Mouse (Mus musculus) ovary, postnatal 10 days (tissue): ENCODE results near the gene Tesk2.
"Not testable (repeated sequence)": the region's sequence is repeated elsewhere in the genome, so short reads cannot be mapped to it uniquely, and the experiment has no call there.

Source experiments
- DNase-seq: peaks from one replicate; pipeline ENCODE4 v3.0.0; 2022; ENCODE audit warnings: low spot score

The Tesk2 gene

DNA sequence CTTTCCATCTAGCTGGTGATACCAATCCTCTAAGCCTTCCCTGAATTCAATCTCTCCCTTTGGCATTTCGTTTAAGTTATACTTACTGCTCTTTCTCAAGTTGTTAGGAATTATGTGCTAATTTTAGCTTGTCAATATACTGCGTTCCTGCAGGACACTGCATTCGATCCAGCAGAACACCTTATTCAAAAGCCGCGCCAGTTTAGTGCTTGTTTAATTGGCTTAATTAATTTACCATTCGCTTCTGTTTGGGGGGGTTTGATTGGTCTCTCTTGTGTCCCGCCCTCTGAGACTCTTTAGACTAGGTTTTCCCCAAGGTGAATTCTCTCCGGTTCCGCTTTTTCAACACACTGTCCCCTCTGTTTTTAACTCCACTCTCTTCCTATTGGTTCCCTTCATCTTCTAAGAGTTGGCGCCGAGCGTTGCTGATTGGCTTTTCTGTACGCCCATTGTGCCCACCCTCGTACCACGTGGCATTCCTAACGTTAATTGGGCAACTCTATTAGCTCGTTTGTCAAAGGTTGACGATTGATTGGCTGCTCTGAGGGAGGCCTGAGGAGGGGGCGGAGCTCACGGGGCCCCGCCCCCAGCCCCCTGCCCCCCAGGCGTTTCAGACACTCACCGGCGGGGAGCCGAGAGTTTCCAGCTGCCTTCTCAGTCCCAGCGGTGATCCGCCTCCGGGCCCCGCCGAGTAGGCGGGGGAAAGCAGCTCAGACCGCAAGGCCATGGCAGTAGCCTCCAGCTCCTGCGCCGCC is at the start of gene Tesk2:
Tesk2 (plus strand) TSS at position 606 of the 755 bp plus-strand sequence.
- peak; percentile 70 for DNase-seq

DNA sequence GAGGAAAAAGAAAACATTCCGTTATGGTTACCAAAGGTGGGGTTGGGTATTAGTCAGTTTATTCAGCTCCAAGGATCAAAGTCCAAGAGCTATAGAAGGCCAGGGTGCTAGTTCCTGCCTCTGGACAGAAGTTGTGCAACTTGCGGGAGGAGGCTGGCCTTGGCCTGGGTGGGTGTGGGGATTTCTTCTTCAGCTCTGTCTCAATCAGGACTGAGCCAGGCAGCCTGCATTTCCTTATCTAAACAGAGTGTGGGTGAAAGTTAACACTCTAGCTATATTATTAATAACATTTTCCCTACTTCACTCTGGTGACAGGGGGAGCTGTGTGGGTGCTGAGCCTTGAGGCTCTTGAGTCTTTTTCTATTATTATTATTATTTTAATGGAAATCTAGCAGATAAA is 48.0 kb upstream of the Tesk2 start:
- no peak for DNase-seq

DNA sequence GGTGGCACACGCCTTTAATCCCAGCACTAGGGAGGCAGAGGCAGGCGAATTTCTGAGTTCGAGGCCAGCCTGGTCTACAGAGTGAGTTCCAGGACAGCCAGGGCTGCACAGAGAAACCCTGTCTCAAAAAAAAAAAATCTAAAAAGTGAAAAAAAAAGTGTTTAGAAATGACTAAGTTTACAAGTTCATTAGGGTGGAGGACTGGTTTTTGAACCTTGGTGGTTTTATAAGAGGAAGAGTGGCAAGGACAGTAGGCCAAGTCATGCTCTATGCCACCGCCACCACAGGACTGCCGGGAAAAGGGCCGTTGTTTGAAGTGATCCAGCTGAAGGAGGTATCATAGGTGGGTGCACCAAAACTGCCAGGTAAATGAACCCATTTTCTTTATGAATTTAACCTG is 46.0 kb upstream of the Tesk2 start:
- DNase-seq = not testable (repeated sequence)

DNA sequence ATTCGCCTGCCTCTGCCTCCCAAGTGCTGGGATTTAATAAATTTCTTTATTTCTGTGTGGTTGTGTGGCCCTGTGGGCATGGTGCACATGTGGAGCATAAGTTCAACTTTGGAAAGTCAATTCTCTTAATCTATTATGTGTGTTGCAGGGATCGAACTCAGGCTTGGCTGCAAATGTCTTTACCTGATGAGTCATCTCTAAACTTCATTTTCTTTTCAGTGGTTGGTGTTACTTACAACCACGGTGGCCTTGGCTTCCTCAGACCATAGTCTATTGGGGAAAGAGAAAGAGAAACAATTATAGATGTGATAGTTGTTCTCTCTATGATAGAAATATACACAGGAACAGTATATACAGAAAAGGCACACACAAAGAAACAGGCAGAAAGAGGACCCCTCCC is 44.7 kb upstream of the Tesk2 start:
- no peak for DNase-seq

DNA sequence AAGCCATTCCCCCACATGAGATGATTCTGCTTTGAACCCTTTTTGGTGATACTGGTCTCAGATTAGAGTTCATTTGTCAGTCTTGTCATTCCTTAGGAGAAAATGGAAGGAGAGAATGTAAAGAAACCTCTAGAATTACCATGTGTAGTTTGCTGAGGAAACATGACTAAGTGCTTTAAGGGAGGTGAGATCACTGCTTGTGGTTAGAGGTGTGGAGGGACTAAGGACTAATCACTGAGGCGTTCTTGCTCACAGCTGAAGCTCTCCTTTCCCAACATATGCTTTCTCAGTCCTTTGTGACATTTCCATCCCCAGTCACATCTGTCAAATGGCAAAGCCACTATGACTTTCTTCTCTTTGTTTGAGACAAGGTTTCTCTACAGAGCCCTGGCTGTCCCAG is 42.9 kb upstream of the Tesk2 start:
- DNase-seq = no peak

GRCm38 (mm10) chr4:116679141-116679540 is 41.6 kb upstream of the Tesk2 start:
- DNase-seq = no peak

DNA sequence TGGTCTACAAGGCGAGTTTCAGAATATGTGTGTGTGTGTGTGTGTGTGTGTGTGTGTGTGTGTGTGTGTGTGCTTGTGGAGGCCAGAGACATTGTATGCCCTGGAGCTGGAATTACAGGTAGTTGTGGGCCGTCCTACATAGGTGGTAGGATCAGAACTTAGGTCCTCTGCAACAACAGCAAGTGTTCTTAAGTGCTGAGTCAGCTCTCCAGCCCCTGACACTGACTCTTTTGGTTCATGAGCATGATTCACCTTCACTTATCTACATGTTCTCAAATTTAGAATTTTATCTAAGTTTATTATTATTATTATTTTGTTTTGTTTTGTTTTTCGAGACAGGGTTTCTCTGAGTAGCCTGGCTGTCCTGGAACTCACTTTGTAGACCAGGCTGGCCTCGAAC is 40.2 kb upstream of the Tesk2 start:
- not testable (repeated sequence) for DNase-seq

GRCm38 (mm10) chr4:116683957-116684356 is 36.8 kb upstream of the Tesk2 start:
- no peak for DNase-seq

DNA sequence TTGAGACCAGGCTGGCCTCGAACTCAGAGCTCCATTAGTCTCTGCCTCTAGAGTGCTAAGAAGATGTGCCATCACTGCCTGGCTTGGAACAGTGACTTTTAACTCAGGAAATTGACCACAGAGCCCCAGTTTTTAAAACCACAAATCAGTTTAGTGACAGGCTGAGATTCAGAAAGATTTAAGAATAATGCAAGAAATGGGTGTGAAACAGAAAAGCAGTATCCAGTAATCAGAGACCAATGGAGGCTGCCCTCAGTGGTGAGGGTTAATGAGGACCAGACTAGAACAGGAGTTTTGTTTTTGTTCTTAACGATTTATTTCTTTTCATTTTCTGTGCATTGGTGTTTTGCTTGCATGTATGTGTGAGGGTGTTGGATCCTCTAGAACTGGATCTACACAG is 36.1 kb upstream of the Tesk2 start:
- no peak for DNase-seq

GRCm38 (mm10) chr4:116685402-116686061 is 35.2 kb upstream of the Tesk2 start, which contains the start of gene Prdx1:
Gene Prdx1 (plus strand): TSS chr4:116685544.
- peak; percentile 99 for DNase-seq

DNA sequence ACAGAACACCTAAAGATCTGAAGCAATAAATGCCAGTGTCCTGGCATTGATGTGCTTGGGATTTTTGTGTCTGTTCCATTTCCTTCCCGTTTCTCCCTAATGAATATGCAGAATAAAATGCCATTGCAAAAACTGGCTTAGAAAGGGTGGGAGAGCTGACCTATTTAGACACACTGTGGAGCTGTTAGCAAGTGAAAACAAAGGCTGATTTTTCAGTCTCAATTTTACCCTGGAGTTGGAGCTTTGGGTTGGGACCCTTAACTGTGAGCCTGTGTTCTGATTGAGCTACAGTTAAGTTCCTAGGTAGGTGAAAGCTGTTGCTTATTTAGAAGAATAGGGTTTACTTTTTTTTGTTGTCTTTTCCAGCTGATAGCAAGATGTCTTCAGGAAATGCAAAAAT is 33.7 kb upstream of the Tesk2 start:
- no peak for DNase-seq

GRCm38 (mm10) chr4:116689309-116689876 is 31.4 kb upstream of the Tesk2 start:
- DNase-seq = no peak

GRCm38 (mm10) chr4:116692146-116692545 is 28.6 kb upstream of the Tesk2 start:
- no peak for DNase-seq

- DNase-seq = no peak
These were observed 27.0 kb upstream of the Tesk2 start for GRCm38 (mm10) chr4:116693785-116694184.

DNA sequence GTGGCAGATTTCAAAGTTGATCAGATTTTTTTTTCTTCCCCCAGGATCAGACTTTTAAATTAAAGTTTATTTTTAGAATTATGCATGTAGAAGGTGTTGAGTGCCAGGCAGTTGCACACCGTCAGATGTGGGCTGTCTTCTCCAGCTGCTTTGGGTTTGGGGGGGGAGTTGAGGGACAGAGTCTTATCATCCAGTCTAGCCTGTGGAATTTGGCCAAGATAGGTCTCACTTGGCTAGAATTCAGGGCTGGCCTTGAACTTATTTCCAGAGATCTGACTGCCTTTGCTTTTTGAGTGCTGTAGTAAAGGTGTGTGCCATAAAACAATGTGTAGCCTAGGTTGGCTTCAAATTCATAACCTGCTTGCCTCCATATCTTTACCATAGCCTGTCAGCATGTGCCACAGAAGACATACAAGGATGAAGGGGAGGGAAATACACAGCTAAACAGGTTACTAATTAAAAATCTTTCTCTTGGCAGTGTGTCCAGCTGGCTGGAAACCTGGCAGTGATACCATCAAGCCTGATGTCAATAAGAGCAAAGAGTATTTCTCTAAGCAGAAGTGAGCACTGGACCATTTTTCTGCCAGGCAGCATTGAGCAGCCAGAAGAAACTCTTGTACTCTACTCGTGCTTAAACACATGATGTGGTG is 21.9 kb upstream of the Tesk2 start:
- DNase-seq = no peak

DNA sequence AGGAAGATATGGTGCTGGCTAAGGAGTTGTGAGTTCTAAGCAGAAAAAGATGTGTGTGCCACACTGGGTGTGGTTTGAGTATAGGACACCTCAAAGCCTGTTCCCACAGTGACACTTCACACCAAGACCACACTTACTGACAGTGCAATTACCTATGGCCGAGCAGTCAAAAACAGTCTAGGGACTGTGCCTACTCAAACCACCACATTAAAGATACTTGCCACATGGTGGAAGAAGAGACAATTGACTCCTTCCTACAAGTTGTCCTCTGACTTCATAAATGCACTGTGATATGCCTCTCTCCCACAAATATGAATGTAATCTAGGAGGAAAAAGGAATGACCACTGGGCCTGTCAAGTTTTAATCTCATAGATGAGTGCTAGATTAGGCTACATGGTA is 19.8 kb upstream of the Tesk2 start:
- DNase-seq = no peak

GRCm38 (mm10) chr4:116703804-116704203 is 16.9 kb upstream of the Tesk2 start:
- DNase-seq = peak; percentile 53

DNA sequence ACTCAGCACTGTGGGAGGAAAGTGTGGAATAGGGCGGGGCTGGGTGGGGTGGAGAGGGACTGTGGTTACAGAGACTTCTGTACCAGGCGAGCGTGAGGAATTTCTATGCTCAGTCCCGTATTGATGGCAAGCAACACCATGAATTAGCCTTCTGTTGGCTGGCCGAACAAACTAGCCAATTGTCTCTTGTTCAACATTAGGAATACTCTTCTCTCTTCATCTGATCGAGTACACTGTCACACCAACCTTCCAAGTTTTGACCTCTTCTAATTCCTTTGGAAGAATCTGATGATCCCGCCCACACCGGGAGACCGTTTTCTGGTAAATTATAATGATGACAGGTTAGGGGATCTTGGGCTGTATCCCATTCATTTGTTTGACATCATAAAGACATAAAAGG is 13.1 kb upstream of the Tesk2 start:
- DNase-seq = no peak

DNA sequence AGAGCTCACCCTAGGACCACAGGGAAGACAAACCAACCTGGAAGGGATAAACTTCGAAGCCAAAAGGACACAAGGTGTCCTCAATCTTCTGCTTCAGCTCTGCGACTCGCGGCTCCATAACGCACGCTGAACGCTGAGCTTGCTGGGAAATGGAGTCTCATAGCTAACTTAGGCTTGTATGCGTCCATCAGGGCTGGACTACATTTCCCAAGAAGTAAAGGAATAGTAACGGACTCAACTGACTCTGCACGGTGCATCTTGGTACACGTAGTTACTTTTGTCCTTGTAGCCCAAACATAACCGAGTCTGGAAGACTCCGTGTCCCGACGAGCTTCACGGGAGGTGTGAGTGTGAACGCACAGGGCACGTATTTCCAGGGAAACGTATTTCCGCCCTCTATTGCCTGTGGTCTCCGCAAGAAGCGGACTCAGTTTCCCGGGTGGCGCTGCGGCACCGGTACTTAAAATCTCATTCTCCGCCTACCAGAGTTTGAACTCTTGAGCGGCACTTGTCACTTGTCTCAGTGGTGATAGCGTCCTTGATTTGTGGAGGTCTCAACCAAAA is 12.5 kb upstream of the Tesk2 start, which contains the start of the genes Mmachc and Ccdc163:
Mmachc (minus strand) TSS at position 206 of the 564 bp plus-strand sequence.
Ccdc163 (plus strand) TSS at position 309 of the 564 bp plus-strand sequence.
- peak; percentile 44 for DNase-seq

GRCm38 (mm10) chr4:116708791-116709390 is 11.9 kb upstream of the Tesk2 start:
- no peak for DNase-seq

GRCm38 (mm10) chr4:116710154-116710553 is 10.6 kb upstream of the Tesk2 start:
- DNase-seq = no peak

GRCm38 (mm10) chr4:116712536-116712935 is 8.2 kb upstream of the Tesk2 start:
- DNase-seq = no peak
